Mouse (Mus musculus): ENCODE data around the gene Ch25h. TPM values are rescaled to one million over a fixed set of nuclear protein-coding genes. Genes with fewer than 3 reads are reported as not detected.
A peak's percentile ranks its signal among the peaks of the same experiment; 100 is the strongest.

Gene Ch25h
- polyA plus RNA-seq, 1 experiment from 2014 or later = 2.0 TPM

GRCm38 (mm10) chr19:34517812-34518594 lies 43.0 kb upstream of the Ch25h start:
- H3K27ac ChIP-seq (ENCODE audit: low read depth, low read length) = no peak overlapping the region
- no peak for ATAC-seq (ENCODE audit: insufficient read depth, low FRiP score, low TSS enrichment)
- no peaks in the 10 kb centered on the region for H3K9me3 ChIP-seq (ENCODE audit: control insufficient read depth, low read length)
- H3K27me3 ChIP-seq (ENCODE audit: control insufficient read depth, insufficient read depth, low read length) = no peaks in the 10 kb centered on the region
- no peaks in the 10 kb centered on the region for H3K36me3 ChIP-seq (ENCODE audit: control insufficient read depth, insufficient read depth, low read length)
- WGBS = 93% methylated on average over 13 of the region's 13 CpGs
- no peak overlapping the region for H3K4me2 ChIP-seq (ENCODE audit: low read depth)
- H3K4me1 ChIP-seq (ENCODE audit: control insufficient read depth, insufficient read depth, low read length) = no peaks in the 10 kb centered on the region
- no peak overlapping the region for H3K4me3 ChIP-seq (ENCODE audit: low read depth, low read length)
- DNase-seq (ENCODE audit: low spot score) = no peak
- H3K9ac ChIP-seq (ENCODE audit: low read length) = no peak overlapping the region

- Histone ChIP-seq H3K27ac (ENCODE audit: low read depth, low read length) (no peak overlapping the region), H3K4me1 (ENCODE audit: control insufficient read depth, insufficient read depth, low read length) (no peaks in the 10 kb centered on the region), H3K4me3 (ENCODE audit: low read depth, low read length) (no peak overlapping the region), H3K27me3 (ENCODE audit: control insufficient read depth, insufficient read depth, low read length) (no peaks in the 10 kb centered on the region), H3K36me3 (ENCODE audit: control insufficient read depth, insufficient read depth, low read length) (no peaks in the 10 kb centered on the region), H3K9me3 (ENCODE audit: control insufficient read depth, low read length) (no peaks in the 10 kb centered on the region), H3K4me2 (ENCODE audit: low read depth) (no peak overlapping the region), H3K9ac (ENCODE audit: low read length) (no peak overlapping the region)
- no peak for ATAC-seq (ENCODE audit: insufficient read depth, low FRiP score, low TSS enrichment)
- 91% methylated on average over 3 of the region's 3 CpGs for WGBS
- DNase-seq (ENCODE audit: low spot score) = no peak
Measured at GRCm38 (mm10) chr19:34517197-34517596, 42.2 kb upstream of the Ch25h start.

GRCm38 (mm10) chr19:34516346-34516745 lies 41.4 kb upstream of the Ch25h start:
- no peak for ATAC-seq (ENCODE audit: insufficient read depth, low FRiP score, low TSS enrichment)
- no peak overlapping the region for H3K4me2 ChIP-seq (ENCODE audit: low read depth)
- no peak overlapping the region for H3K4me3 ChIP-seq (ENCODE audit: low read depth, low read length)
- no peaks in the 10 kb centered on the region for H3K4me1 ChIP-seq (ENCODE audit: control insufficient read depth, insufficient read depth, low read length)
- H3K27me3 ChIP-seq (ENCODE audit: control insufficient read depth, insufficient read depth, low read length) = no peaks in the 10 kb centered on the region
- H3K27ac ChIP-seq (ENCODE audit: low read depth, low read length) = no peak overlapping the region
- no peaks in the 10 kb centered on the region for H3K9me3 ChIP-seq (ENCODE audit: control insufficient read depth, low read length)
- H3K9ac ChIP-seq (ENCODE audit: low read length) = no peak overlapping the region
- H3K36me3 ChIP-seq (ENCODE audit: control insufficient read depth, insufficient read depth, low read length) = no peaks in the 10 kb centered on the region
- no peak for DNase-seq (ENCODE audit: low spot score)
- 88% methylated on average over 2 of the region's 2 CpGs for WGBS

GRCm38 (mm10) chr19:34515681-34516080 lies 40.7 kb upstream of the Ch25h start:
- H3K36me3 ChIP-seq (ENCODE audit: control insufficient read depth, insufficient read depth, low read length) = no peaks in the 10 kb centered on the region
- no peak overlapping the region for H3K4me3 ChIP-seq (ENCODE audit: low read depth, low read length)
- no peak overlapping the region for H3K4me2 ChIP-seq (ENCODE audit: low read depth)
- DNase-seq (ENCODE audit: low spot score) (no peak), ATAC-seq (ENCODE audit: insufficient read depth, low FRiP score, low TSS enrichment) (no peak)
- H3K9ac ChIP-seq (ENCODE audit: low read length) = no peak overlapping the region
- WGBS = 81% methylated on average over 3 of the region's 3 CpGs
- H3K4me1 ChIP-seq (ENCODE audit: control insufficient read depth, insufficient read depth, low read length) = no peaks in the 10 kb centered on the region
- no peak overlapping the region for H3K27ac ChIP-seq (ENCODE audit: low read depth, low read length)
- no peaks in the 10 kb centered on the region for H3K27me3 ChIP-seq (ENCODE audit: control insufficient read depth, insufficient read depth, low read length)
- H3K9me3 ChIP-seq (ENCODE audit: control insufficient read depth, low read length) = no peaks in the 10 kb centered on the region

- no peaks in the 10 kb centered on the region for H3K36me3 ChIP-seq (ENCODE audit: control insufficient read depth, insufficient read depth, low read length)
- H3K4me2 ChIP-seq (ENCODE audit: low read depth) = no peak overlapping the region
- DNase-seq (ENCODE audit: low spot score) (no peak), ATAC-seq (ENCODE audit: insufficient read depth, low FRiP score, low TSS enrichment) (no peak)
- H3K27ac ChIP-seq (ENCODE audit: low read depth, low read length) = no peak overlapping the region
- no peaks in the 10 kb centered on the region for H3K9me3 ChIP-seq (ENCODE audit: control insufficient read depth, low read length)
- H3K27me3 ChIP-seq (ENCODE audit: control insufficient read depth, insufficient read depth, low read length) = no peaks in the 10 kb centered on the region
- no peak overlapping the region for H3K9ac ChIP-seq (ENCODE audit: low read length)
- whole genome bisulfite sequencing = 66% methylated on average over 8 of the region's 8 CpGs
- no peak overlapping the region for H3K4me3 ChIP-seq (ENCODE audit: low read depth, low read length)
- H3K4me1 ChIP-seq (ENCODE audit: control insufficient read depth, insufficient read depth, low read length) = no peaks in the 10 kb centered on the region
Measured at GRCm38 (mm10) chr19:34511528-34511927, 36.6 kb upstream of the Ch25h start.

GRCm38 (mm10) chr19:34510717-34511116 lies 35.8 kb upstream of the Ch25h start:
- H3K9me3 ChIP-seq (ENCODE audit: control insufficient read depth, low read length) = no peaks in the 10 kb centered on the region
- WGBS = 91% methylated on average over 5 of the region's 5 CpGs
- H3K4me3 ChIP-seq (ENCODE audit: low read depth, low read length) = no peak overlapping the region
- H3K9ac ChIP-seq (ENCODE audit: low read length) = no peak overlapping the region
- DNase-seq (ENCODE audit: low spot score) (no peak), ATAC-seq (ENCODE audit: insufficient read depth, low FRiP score, low TSS enrichment) (no peak)
- no peak overlapping the region for H3K4me2 ChIP-seq (ENCODE audit: low read depth)
- no peaks in the 10 kb centered on the region for H3K4me1 ChIP-seq (ENCODE audit: control insufficient read depth, insufficient read depth, low read length)
- H3K36me3 ChIP-seq (ENCODE audit: control insufficient read depth, insufficient read depth, low read length) = no peaks in the 10 kb centered on the region
- H3K27me3 ChIP-seq (ENCODE audit: control insufficient read depth, insufficient read depth, low read length) = no peaks in the 10 kb centered on the region
- no peak overlapping the region for H3K27ac ChIP-seq (ENCODE audit: low read depth, low read length)

DNA sequence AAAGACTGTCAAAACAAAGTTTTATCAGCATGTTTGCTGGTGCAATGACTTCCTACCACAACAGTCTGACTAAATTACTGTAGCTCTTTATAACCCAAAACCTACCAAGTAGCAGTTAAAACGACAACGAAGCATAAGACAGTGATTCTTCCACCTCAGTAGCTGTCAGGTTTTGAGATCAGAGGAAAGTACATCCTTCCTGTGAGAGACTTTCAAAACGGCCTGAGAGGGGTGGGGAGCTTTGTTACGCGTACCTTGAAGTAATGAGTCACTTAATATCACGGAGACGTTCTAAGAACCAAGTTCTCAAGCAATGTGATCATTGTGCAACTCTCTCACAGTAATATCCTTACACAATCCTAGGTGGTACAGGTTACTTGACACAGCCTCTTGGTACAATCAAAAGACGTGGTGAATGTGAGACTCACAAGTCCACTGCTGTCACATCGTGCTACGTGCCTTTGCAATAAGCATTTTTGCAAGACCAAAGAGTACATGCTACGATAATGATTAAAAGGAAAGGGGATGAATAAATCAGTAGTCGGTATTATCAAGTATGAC lies 30.3 kb upstream of the Ch25h start:
- DNase-seq (ENCODE audit: low spot score) (no peak), ATAC-seq (ENCODE audit: insufficient read depth, low FRiP score, low TSS enrichment) (no peak)
- H3K4me1 ChIP-seq (ENCODE audit: control insufficient read depth, insufficient read depth, low read length) = no peaks in the 10 kb centered on the region
- H3K27me3 ChIP-seq (ENCODE audit: control insufficient read depth, insufficient read depth, low read length) = no peaks in the 10 kb centered on the region
- no peak overlapping the region for H3K4me2 ChIP-seq (ENCODE audit: low read depth)
- H3K9ac ChIP-seq (ENCODE audit: low read length) = no peak overlapping the region
- 90% methylated on average over 12 of the region's 12 CpGs for WGBS
- H3K36me3 ChIP-seq (ENCODE audit: control insufficient read depth, insufficient read depth, low read length) = no peaks in the 10 kb centered on the region
- no peak overlapping the region for H3K27ac ChIP-seq (ENCODE audit: low read depth, low read length)
- no peak overlapping the region for H3K4me3 ChIP-seq (ENCODE audit: low read depth, low read length)
- H3K9me3 ChIP-seq (ENCODE audit: control insufficient read depth, low read length) = no peaks in the 10 kb centered on the region

- Histone ChIP-seq H3K4me3 (ENCODE audit: low read depth, low read length) (no peak overlapping the region), H3K9ac (ENCODE audit: low read length) (no peak overlapping the region), H3K27ac (ENCODE audit: low read depth, low read length) (no peak overlapping the region), H3K9me3 (ENCODE audit: control insufficient read depth, low read length) (no peaks in the 10 kb centered on the region), H3K36me3 (ENCODE audit: control insufficient read depth, insufficient read depth, low read length) (no peaks in the 10 kb centered on the region), H3K27me3 (ENCODE audit: control insufficient read depth, insufficient read depth, low read length) (no peaks in the 10 kb centered on the region), H3K4me2 (ENCODE audit: low read depth) (no peak overlapping the region), H3K4me1 (ENCODE audit: control insufficient read depth, insufficient read depth, low read length) (no peaks in the 10 kb centered on the region)
- peak; percentile 69; the same call in 1 of the 2 replicates for ATAC-seq (ENCODE audit: insufficient read depth, low FRiP score, low TSS enrichment)
- WGBS = 49% methylated on average over 4 of the region's 4 CpGs
- DNase-seq (ENCODE audit: low spot score) = peak; percentile 42
Measured at GRCm38 (mm10) chr19:34500763-34501162, 25.8 kb upstream of the Ch25h start.

DNA sequence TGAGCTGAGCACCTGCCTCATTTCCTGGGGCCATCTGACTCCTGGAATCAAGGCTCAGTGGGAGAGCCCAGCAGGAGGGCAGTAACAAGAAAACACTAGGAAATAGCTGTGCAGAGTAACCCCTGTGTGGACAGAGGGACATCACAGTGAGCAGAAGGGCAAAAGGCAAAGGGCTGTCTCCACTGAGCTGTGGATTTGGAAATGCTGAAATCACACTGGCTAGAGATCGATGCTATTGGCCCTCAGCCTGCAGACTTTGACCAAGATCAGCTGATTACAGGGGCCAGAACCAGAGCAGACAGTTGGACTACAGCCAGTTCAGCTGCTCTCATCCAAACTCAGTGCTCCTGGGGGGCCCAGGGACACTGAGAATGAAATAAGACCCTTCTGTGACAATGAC lies 21.4 kb upstream of the Ch25h start:
- 92% methylated on average over 1 of the region's 1 CpGs for WGBS
- ATAC-seq (ENCODE audit: insufficient read depth, low FRiP score, low TSS enrichment) = no peak
- Histone ChIP-seq H3K4me1 (ENCODE audit: control insufficient read depth, insufficient read depth, low read length) (no peaks in the 10 kb centered on the region), H3K9me3 (ENCODE audit: control insufficient read depth, low read length) (no peaks in the 10 kb centered on the region), H3K9ac (ENCODE audit: low read length) (no peak overlapping the region), H3K27me3 (ENCODE audit: control insufficient read depth, insufficient read depth, low read length) (no peaks in the 10 kb centered on the region), H3K4me3 (ENCODE audit: low read depth, low read length) (no peak overlapping the region), H3K36me3 (ENCODE audit: control insufficient read depth, insufficient read depth, low read length) (no peaks in the 10 kb centered on the region), H3K4me2 (ENCODE audit: low read depth) (no peak overlapping the region), H3K27ac (ENCODE audit: low read depth, low read length) (no peak overlapping the region)
- no peak for DNase-seq (ENCODE audit: low spot score)

Data from neural tube, embryonic 11.5 days (tissue).